Mouse (Mus musculus) c-Kit-positive CD71-negative TER-119-negative erythroid progenitor cells, embryonic 14.5 days (primary cell): Measurements from ENCODE around the gene Pemt.

Source experiments
- DNase-seq: peaks from one replicate; pipeline ENCODE4 v3.0.0-alpha.2; 2013; ENCODE audit warnings: low read depth

The Pemt gene

GRCm38 (mm10) chr11:60046058-60046735, at the start of gene Pemt:
Pemt (minus strand) TSS chr11:60046489.
- DNase-seq = peak; percentile 91

- no peak for DNase-seq
Observed at GRCm38 (mm10) chr11:60094909-60095810, 48.9 kb upstream of the Pemt start.

GRCm38 (mm10) chr11:60093984-60094587, 47.8 kb upstream of the Pemt start:
- no peak for DNase-seq

GRCm38 (mm10) chr11:60093227-60093626, 46.9 kb upstream of the Pemt start:
- no peak for DNase-seq

- no peak for DNase-seq
Observed at GRCm38 (mm10) chr11:60091422-60091761, 45.1 kb upstream of the Pemt start.

GRCm38 (mm10) chr11:60090696-60091421, 44.6 kb upstream of the Pemt start:
- no peak for DNase-seq

GRCm38 (mm10) chr11:60088947-60089346, 42.7 kb upstream of the Pemt start:
- DNase-seq = no peak

- DNase-seq = no peak
Observed at GRCm38 (mm10) chr11:60086676-60087075, 40.4 kb upstream of the Pemt start.

- DNase-seq = no peak
Observed at GRCm38 (mm10) chr11:60084589-60084988, 38.3 kb upstream of the Pemt start.

- DNase-seq = peak; percentile 82
Observed at GRCm38 (mm10) chr11:60076790-60077189, 30.5 kb upstream of the Pemt start.

GRCm38 (mm10) chr11:60076183-60076582, 29.9 kb upstream of the Pemt start:
- no peak for DNase-seq

GRCm38 (mm10) chr11:60073936-60074502, 27.7 kb upstream of the Pemt start:
- DNase-seq = no peak

- no peak for DNase-seq
Observed at GRCm38 (mm10) chr11:60073121-60073520, 26.8 kb upstream of the Pemt start.

- no peak for DNase-seq
Observed at GRCm38 (mm10) chr11:60071221-60071620, 24.9 kb upstream of the Pemt start.

GRCm38 (mm10) chr11:60070599-60070998, 24.3 kb upstream of the Pemt start:
- DNase-seq = peak; percentile 48

GRCm38 (mm10) chr11:60068631-60069030, 22.3 kb upstream of the Pemt start:
- no peak for DNase-seq

GRCm38 (mm10) chr11:60067646-60068045, 21.4 kb upstream of the Pemt start:
- no peak for DNase-seq

- no peak for DNase-seq
Observed at GRCm38 (mm10) chr11:60065267-60065666, 19.0 kb upstream of the Pemt start.

GRCm38 (mm10) chr11:60061504-60062006, 15.3 kb upstream of the Pemt start:
- no peak for DNase-seq

- no peak for DNase-seq
Observed at GRCm38 (mm10) chr11:60060026-60060425, 13.7 kb upstream of the Pemt start.

- no peak for DNase-seq
Observed at GRCm38 (mm10) chr11:60058441-60058840, 12.2 kb upstream of the Pemt start.

- DNase-seq = no peak
Observed at GRCm38 (mm10) chr11:60057987-60058386, 11.7 kb upstream of the Pemt start.
